Mouse (Mus musculus) brain, embryonic 14.5 days (tissue): Measurements from ENCODE around the gene Adcy5.

Experiments
- CTCF ChIP-seq: fragments of 200-500 bp; IDR thresholded peaks from 2 replicates; pipeline ENCODE4 v1.5.1; 2012; ENCODE audit warnings: inconsistent platforms, mild to moderate bottlenecking, moderate library complexity, borderline replicate concordance; ENCODE audit not compliant: insufficient read depth, insufficient read length; ENCODE audit errors: extremely low read depth
- POLR2A ChIP-seq: fragments of 200-500 bp; IDR thresholded peaks from 2 replicates; pipeline ENCODE4 v1.6.1; 2012; ENCODE audit warnings: mild to moderate bottlenecking, inconsistent platforms, borderline replicate concordance; ENCODE audit not compliant: poor library complexity, insufficient read depth, insufficient read length, severe bottlenecking; ENCODE audit errors: extremely low read depth

DNA sequence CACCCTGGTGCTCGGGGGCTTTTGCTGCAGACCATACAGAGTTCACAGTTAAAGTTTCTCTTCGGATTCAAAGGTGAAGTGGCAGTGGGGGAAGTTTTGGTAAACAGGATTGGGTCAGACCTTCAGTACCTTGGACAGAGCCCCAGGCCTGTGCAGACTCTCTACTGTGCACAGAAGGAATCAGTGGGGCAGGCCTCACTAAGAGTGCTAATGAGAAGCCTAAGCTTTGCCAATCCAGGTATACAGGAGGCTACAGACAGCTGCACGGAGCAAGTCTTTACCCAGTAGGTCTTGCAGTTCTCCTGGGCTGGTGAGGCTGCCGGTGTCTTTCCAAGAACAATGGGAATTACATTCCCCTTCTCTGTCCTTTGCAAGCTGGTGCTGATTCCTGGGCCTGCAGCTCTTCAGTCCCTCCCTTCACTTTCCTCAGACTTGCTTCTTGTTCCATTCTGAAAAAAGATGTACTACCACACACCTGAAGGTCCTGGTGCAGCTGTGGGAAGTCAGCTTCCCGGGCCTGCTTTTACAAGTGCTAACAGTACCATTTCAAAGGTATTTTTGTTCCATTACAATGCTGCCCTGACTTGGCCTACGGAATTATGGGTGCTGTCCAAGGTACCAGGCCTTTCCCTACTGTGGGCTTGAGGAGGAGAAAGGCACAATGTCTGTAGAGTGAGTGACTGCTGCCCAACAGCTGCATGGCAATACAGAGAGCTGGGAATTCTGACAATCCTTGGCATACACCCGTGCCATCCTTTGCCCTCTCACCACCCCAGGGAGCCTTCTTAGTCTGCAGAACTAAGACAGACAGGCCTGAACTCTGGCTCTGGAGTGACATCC, 148.0 kb downstream of the Adcy5 start:
- TF ChIP-seq POLR2A, result no peak
- no peak for TF ChIP-seq CTCF
